Mouse (Mus musculus): ENCODE results near the gene Stard7. TPM values are rescaled to one million over a fixed set of nuclear protein-coding genes. Genes with fewer than 3 reads are reported as not detected.

Gene Stard7
- polyA plus RNA-seq, 1 experiment from 2014 or later = 99.8 TPM

DNA sequence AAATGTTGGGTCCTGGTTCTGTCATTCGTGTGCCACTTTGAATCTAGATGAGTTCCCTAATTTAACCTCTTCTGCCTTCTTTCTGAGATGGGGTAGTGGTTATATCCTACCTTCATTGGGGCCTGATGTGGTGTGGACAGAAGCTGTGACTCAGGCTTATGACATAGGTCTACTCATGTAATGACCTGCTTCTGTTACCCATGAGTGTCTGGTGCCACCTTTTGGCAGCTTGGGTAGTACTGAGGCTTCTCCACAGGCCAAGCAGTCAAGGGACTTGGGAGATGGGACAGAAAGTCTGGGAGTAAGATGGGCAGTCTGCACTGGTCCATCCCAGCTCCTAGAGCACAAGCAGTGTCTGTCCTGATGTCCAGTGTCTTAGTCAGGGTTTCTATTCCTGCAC lies 76.3 kb downstream of the Stard7 start:
- Histone ChIP-seq H3K36me3 (no peaks in the 10 kb centered on the region), H3K4me2 (replicated peaks) (no peak overlapping the region), H3K27ac (replicated peaks) (no peak overlapping the region), H3K27me3 (no peaks in the 10 kb centered on the region), H3K4me1 (no peaks in the 10 kb centered on the region), H3K9ac (replicated peaks) (no peak overlapping the region), H3K9me3 (no peaks in the 10 kb centered on the region), H3K4me3 (no peak overlapping the region)
- 71% methylated on average over 1 of the region's 1 CpGs for WGBS
- ATAC-seq (replicated peaks) = no peak

DNA sequence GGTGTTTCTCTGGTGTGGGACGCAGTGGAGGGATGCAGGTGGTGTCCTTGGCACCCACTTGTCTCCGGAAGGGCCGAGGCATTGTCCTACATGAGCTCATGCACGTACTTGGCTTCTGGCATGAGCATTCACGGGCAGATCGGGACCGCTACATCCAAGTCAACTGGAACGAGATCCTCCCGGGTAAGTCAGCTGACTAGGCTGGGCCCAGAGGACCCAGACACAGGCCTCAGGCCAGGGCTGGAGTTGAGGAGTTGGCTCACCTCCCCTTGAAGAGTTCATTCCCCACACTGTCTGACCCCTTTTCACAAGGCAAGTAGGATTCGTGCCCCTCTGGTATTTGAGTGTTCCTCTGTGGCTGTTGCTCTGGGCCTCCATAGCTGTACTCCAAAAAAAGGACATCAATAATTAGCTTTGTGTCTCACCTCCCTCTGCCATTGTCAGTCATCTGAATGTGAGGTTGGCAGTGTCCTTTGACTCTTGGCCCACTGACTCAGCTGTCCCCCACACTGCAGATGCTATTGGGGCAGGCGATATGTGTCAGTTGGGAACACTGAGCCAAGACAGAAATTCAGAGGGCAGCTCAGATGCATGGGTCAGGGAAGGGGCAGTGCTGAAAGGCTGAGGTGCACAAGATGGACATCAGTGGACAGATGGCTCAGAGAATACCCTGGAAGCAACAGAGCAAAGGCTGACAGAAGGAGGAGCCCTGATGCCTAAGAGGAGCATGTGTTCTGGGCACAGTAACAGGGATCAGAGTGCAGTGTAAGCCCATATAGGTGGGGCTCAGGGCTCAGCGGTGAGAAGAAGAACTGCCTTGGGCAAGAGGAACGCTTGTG lies 77.3 kb downstream of the Stard7 start:
- H3K9me3 ChIP-seq = no peaks in the 10 kb centered on the region
- H3K27ac ChIP-seq (replicated peaks) = no peak overlapping the region
- no peaks in the 10 kb centered on the region for H3K36me3 ChIP-seq
- no peak for ATAC-seq (replicated peaks)
- no peaks in the 10 kb centered on the region for H3K27me3 ChIP-seq
- H3K4me2 ChIP-seq (replicated peaks) = no peak overlapping the region
- 78% methylated on average over 13 of the region's 13 CpGs for WGBS
- H3K4me3 ChIP-seq = no peak overlapping the region
- H3K9ac ChIP-seq (replicated peaks) = no peak overlapping the region
- H3K4me1 ChIP-seq = no peaks in the 10 kb centered on the region

Other genes with a start within 250 kb of the Stard7 start
- gene Blvra, start 199.6 kb upstream of the Stard7 start, polyA plus RNA-seq (2015; fragmentation: Nextera tagmentation; extraction: Ambion mirVana) = 27.2 and 32.9 TPM in 2 replicates
- gene Ncaph, start 136.3 kb upstream of the Stard7 start, polyA plus RNA-seq (2015; fragmentation: Nextera tagmentation; extraction: Ambion mirVana) = 38.4 and 41.0 TPM in 2 replicates
- gene Itpripl1, start 126.8 kb upstream of the Stard7 start, polyA plus RNA-seq (2015; fragmentation: Nextera tagmentation; extraction: Ambion mirVana) = 15.5 and 17.2 TPM in 2 replicates
- gene 1810024B03Rik, start 61.9 kb upstream of the Stard7 start, polyA plus RNA-seq (2015; fragmentation: Nextera tagmentation; extraction: Ambion mirVana) = 1.3 and 1.7 TPM in 2 replicates
- 57.0 and 59.8 TPM in 2 replicates for gene Snrnp200, start 61.8 kb upstream of the Stard7 start, polyA plus RNA-seq (2015; fragmentation: Nextera tagmentation; extraction: Ambion mirVana)
- 67.6 and 70.0 TPM in 2 replicates for gene Ciao1, start 22.4 kb upstream of the Stard7 start, polyA plus RNA-seq (2015; fragmentation: Nextera tagmentation; extraction: Ambion mirVana)
- gene Tmem127, start 22.3 kb upstream of the Stard7 start, polyA plus RNA-seq (2015; fragmentation: Nextera tagmentation; extraction: Ambion mirVana) = 46.4 and 51.0 TPM in 2 replicates
- gene Dusp2, start 65.9 kb downstream of the Stard7 start, polyA plus RNA-seq (2015; fragmentation: Nextera tagmentation; extraction: Ambion mirVana) = 7.4 and 7.7 TPM in 2 replicates
- not detected in 2 replicates for gene Astl, start 68.4 kb downstream of the Stard7 start, polyA plus RNA-seq (2015; fragmentation: Nextera tagmentation; extraction: Ambion mirVana)
- 0.88 and 1.00 TPM in 2 replicates for gene Adra2b, start 93.0 kb downstream of the Stard7 start, polyA plus RNA-seq (2015; fragmentation: Nextera tagmentation; extraction: Ambion mirVana)
- 0.09 TPM in 1 of 2 replicates, not detected in the other for gene Gpat2, start 155.0 kb downstream of the Stard7 start, polyA plus RNA-seq (2015; fragmentation: Nextera tagmentation; extraction: Ambion mirVana)
- 29.9 and 33.1 TPM in 2 replicates for gene Fahd2a, start 174.3 kb downstream of the Stard7 start, polyA plus RNA-seq (2015; fragmentation: Nextera tagmentation; extraction: Ambion mirVana)